Mouse (Mus musculus): ENCODE data around the gene Stat5b.
"Not testable (repeated sequence)": the region's sequence is repeated elsewhere in the genome, so short reads cannot be mapped to it uniquely, and the experiment has no call there.

Stat5b gene

GRCm38 (mm10) chr11:100806380-100807305 is 43.9 kb downstream of the Stat5b start:
- DNase-seq: no peak

- DNase-seq: no peak
Observed at GRCm38 (mm10) chr11:100805535-100805934, 45.0 kb downstream of the Stat5b start.

GRCm38 (mm10) chr11:100804409-100804808 is 46.1 kb downstream of the Stat5b start:
- DNase-seq: no peak

- no peak for DNase-seq
Observed at GRCm38 (mm10) chr11:100799426-100799825, 51.1 kb downstream of the Stat5b start.

GRCm38 (mm10) chr11:100796585-100796984 is 53.9 kb downstream of the Stat5b start:
- no peak for DNase-seq

GRCm38 (mm10) chr11:100795386-100795785 is 55.1 kb downstream of the Stat5b start:
- DNase-seq: no peak

- no peak for DNase-seq
Observed at GRCm38 (mm10) chr11:100791457-100792049, 59.0 kb downstream of the Stat5b start.

- DNase-seq: not testable (repeated sequence)
Observed at GRCm38 (mm10) chr11:100790644-100791043, 59.9 kb downstream of the Stat5b start.

- DNase-seq: no peak
Observed at GRCm38 (mm10) chr11:100789702-100790101, 60.8 kb downstream of the Stat5b start.

- no peak for DNase-seq
Observed at GRCm38 (mm10) chr11:100785774-100786173, 64.8 kb downstream of the Stat5b start.

- no peak for DNase-seq
Observed at GRCm38 (mm10) chr11:100784286-100784685, 66.2 kb downstream of the Stat5b start.

- DNase-seq: peak in 1 of 2 experiments; percentile 28
Observed at GRCm38 (mm10) chr11:100782568-100782967, 68.0 kb downstream of the Stat5b start.

GRCm38 (mm10) chr11:100781763-100782475 is 68.6 kb downstream of the Stat5b start:
- DNase-seq: no peak

GRCm38 (mm10) chr11:100780247-100780646 is 70.3 kb downstream of the Stat5b start:
- no peak for DNase-seq

- no peak for DNase-seq
Observed at GRCm38 (mm10) chr11:100778069-100778468, 72.5 kb downstream of the Stat5b start.

GRCm38 (mm10) chr11:100775921-100776320 is 74.6 kb downstream of the Stat5b start:
- DNase-seq: no peak

GRCm38 (mm10) chr11:100774261-100774660 is 76.3 kb downstream of the Stat5b start:
- no peak for DNase-seq

- DNase-seq: peak; percentile 88 to 91
Observed at GRCm38 (mm10) chr11:100770646-100771408, 79.7 kb downstream of the Stat5b start, which contains the start of gene Ghdc. TSS of gene Ghdc (minus strand) at chr11:100770957.

GRCm38 (mm10) chr11:100769980-100770379 is 80.5 kb downstream of the Stat5b start:
- peak in 1 of 2 experiments; percentile 9 for DNase-seq

GRCm38 (mm10) chr11:100767871-100768270 is 82.7 kb downstream of the Stat5b start:
- no peak for DNase-seq

- DNase-seq: no peak
Observed at GRCm38 (mm10) chr11:100766726-100767125, 83.8 kb downstream of the Stat5b start.

- no peak for DNase-seq
Observed at GRCm38 (mm10) chr11:100762831-100763230, 87.7 kb downstream of the Stat5b start, which contains the start of gene Hcrt. TSS of gene Hcrt (minus strand) at chr11:100762931.

All from kidney, postnatal 4 days (tissue).